7 mouse cellular contexts compared by ENCODE assay signal in genomic region chr5:123973299-123974178, GRCm38 (mm10). TPM values are rescaled to one million over a fixed set of nuclear protein-coding genes. Genes with fewer than 3 reads are reported as not detected.
DNase-seq lines count a peak whose midpoint lies in the region; ATAC-seq and TF ChIP-seq lines count a peak whose summit lies in the region.

Hip1r (plus strand) TSS chr5:123973628.

- DNase-seq in adipocyte (ENCODE audit: low spot score): peak; percentile 64
- peak; percentile 83 to 87 for DNase-seq in cerebellum, postnatal 14 days
- peak; percentile 89 for DNase-seq in gastrocnemius, adult 2 months
- peak in 1 of 2 experiments; percentile 67 for DNase-seq in left cerebral cortex, adult 8-10 months (ENCODE audit: low spot score in 2 of 2)
- DNase-seq in right cerebral cortex, postnatal 25 days: peak; percentile 75

- H3K4me2 ChIP-seq in hindbrain, embryonic 15.5 days: peak within 1 kb of the TSS; percentile 89

- WGBS in hindbrain, embryonic 15.5 days: 2% methylated on average over 84 of the region's 106 CpGs

- no peaks in the 10 kb centered on the region for H3K36me3 ChIP-seq in hindbrain, embryonic 15.5 days

- TF ChIP-seq CTCF in gastrocnemius, adult 2 months (IDR thresholded peaks at IDR 0.05): no peak; the same call in 1 of the 2 replicates

- H3K9me3 ChIP-seq in hindbrain, embryonic 15.5 days: no peaks in the 10 kb centered on the region

- H3K4me1 ChIP-seq in hindbrain, embryonic 15.5 days (replicated peaks): peaks cover 20% of the 10 kb centered on the region

- intact Hi-C loops in gastrocnemius, adult 2 months (cut with DNase I): no loop called here

- peak; percentile 80 for ATAC-seq in hindbrain, embryonic 15.5 days (ENCODE audit: low FRiP score, low read depth)
- peak; percentile 58 for ATAC-seq in megakaryocyte, adult 5-6 weeks (ENCODE audit: poor library complexity, severe bottlenecking)

- peak within 1 kb of the TSS; percentile 82 for H3K9ac ChIP-seq in hindbrain, embryonic 15.5 days

- peak within 1 kb of the TSS; percentile 80 for H3K4me3 ChIP-seq in gastrocnemius, adult 2 months
- peak within 1 kb of the TSS; percentile 77 for H3K4me3 ChIP-seq in hindbrain, embryonic 15.5 days

- H3K27me3 ChIP-seq in hindbrain, embryonic 15.5 days: no peaks in the 10 kb centered on the region; the same call in 1 of the 2 replicates

- H3K27ac ChIP-seq in gastrocnemius, adult 2 months: peak within 1 kb of the TSS; percentile 82
- peak within 1 kb of the TSS; percentile 67 for H3K27ac ChIP-seq in hindbrain, embryonic 15.5 days (replicated peaks)

RNA-seq across cellular contexts. Expression of gene Hip1r, which starts in this region (rescaled TPM):
- total RNA-seq in gastrocnemius, adult 2 months (2021): 10 to 100 TPM in 1 of 2 experiments, 1 to 10 TPM in 1; 5.6 to 14.3 TPM
- 33.9 and 34.2 TPM in 2 replicates for polyA plus RNA-seq in hindbrain, embryonic 15.5 days (2015; fragmentation: Nextera tagmentation; extraction: Ambion mirVana)
- 10 to 100 TPM; 59.9 to 72.4 (median 63.5) TPM for total RNA-seq in left cerebral cortex, adult 8-10 months (2022)
- 6.0 and 6.6 TPM in 2 replicates for total RNA-seq in megakaryocyte, adult 5-6 weeks (2015)
- total RNA-seq in megakaryocyte, adult 5-6 weeks (2017): 12.1 and 13.0 TPM in 2 replicates
